Mouse (Mus musculus): Measurements from ENCODE around the gene Kcnj2.

- TF ChIP-seq CTCF (IDR thresholded peaks at IDR 0.05; ENCODE audit: low read depth, low read length) = no peak
- TF ChIP-seq POLR2A (IDR thresholded peaks at IDR 0.05; ENCODE audit: extremely low read depth, insufficient read depth, low read length) = no peak
These were observed 1.8 kb downstream of the Kcnj2 start for GRCm38 (mm10) chr11:111067787-111068186.
